Mouse (Mus musculus): ENCODE results near the gene Syt17.

- TF ChIP-seq CTCF (IDR thresholded peaks at IDR 0.05; ENCODE audit: extremely low read depth, insufficient read depth, insufficient read length, insufficient replicate concordance) (no peak), POLR2A (IDR thresholded peaks at IDR 0.05; ENCODE audit: low read depth, low read length) (no peak)
Measured at GRCm38 (mm10) chr7:118362258-118362657, 85.8 kb downstream of the Syt17 start.
